Mouse (Mus musculus) brain, embryonic 14.5 days (tissue): ENCODE measurements around the gene Hsd3b4. TPM values are rescaled to one million over a fixed set of nuclear protein-coding genes. Genes with fewer than 3 reads are reported as not detected.
"Not testable (repeated sequence)": the region's sequence is repeated elsewhere in the genome, so short reads cannot be mapped to it uniquely, and the experiment has no call there.

ENCODE experiments used
- DNase-seq: peaks from one replicate; pipeline ENCODE4 v3.0.0-alpha.2; 2011; ENCODE audit warnings: low read depth
- polyA plus RNA-seq: library from polyadenylated mRNA; depleted of rRNA; stranded (reverse); fragments of >200 nt; gene quantifications from 2 replicates; pipeline ENCODE4 v1.2.3, GENCODE M21; 2012; rRNA removed

The Hsd3b4 gene
- not detected in 2 replicates for polyA plus RNA-seq

- not testable (repeated sequence) for DNase-seq
Measured at GRCm38 (mm10) chr3:98510414-98510813, at the start of gene Hsd3b4. Gene Hsd3b4, minus strand, starts transcription at chr3:98510514.

DNA sequence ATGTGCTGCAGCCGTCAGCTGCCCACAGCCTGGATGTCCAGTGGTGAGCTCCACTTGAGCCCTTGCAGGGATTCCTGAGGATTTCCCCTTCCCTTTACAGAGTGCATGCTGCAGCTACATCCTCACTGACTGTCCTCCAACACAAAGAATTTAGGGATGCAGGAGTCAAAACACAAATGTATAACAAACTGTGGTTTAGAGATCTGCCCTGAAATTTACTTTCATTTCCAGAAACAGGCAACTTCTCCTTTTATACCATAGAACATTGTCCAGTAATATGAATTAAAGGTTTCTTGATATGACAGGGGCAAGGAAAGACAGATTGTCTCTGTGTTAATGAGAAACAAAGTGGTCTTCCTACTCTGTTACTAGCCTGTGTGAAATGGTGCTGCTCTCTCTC lies 40.5 kb upstream of the Hsd3b4 start:
- not testable (repeated sequence) for DNase-seq

DNA sequence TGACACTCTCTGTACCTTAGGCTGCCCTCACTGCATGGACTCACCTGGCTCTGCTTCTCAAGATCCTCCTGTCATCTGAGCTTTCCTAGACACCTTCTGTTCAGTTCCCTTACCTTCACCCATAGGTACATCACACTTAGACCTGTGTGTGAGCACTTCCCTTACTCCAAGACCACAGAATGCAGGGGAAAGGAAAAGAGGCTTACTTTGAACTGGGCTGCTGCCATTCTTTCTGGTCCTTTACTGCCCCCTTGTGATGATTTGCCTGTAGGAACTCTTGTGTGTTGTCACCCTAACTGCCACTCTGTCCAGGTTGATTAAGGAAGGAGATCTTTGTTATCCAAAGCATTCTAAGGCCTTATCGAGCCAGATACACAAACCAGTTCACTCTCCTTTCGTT lies 39.9 kb upstream of the Hsd3b4 start:
- not testable (repeated sequence) for DNase-seq

- not testable (repeated sequence) for DNase-seq
Measured at GRCm38 (mm10) chr3:98548495-98548894, 38.2 kb upstream of the Hsd3b4 start.

GRCm38 (mm10) chr3:98547641-98548040 lies 37.3 kb upstream of the Hsd3b4 start:
- not testable (repeated sequence) for DNase-seq

GRCm38 (mm10) chr3:98524978-98525377 lies 14.7 kb upstream of the Hsd3b4 start:
- DNase-seq, result not testable (repeated sequence)

GRCm38 (mm10) chr3:98524552-98524951 lies 14.2 kb upstream of the Hsd3b4 start:
- DNase-seq, result not testable (repeated sequence)

- not testable (repeated sequence) for DNase-seq
Measured at GRCm38 (mm10) chr3:98522779-98523178, 12.5 kb upstream of the Hsd3b4 start.

- not testable (repeated sequence) for DNase-seq
Measured at GRCm38 (mm10) chr3:98507229-98507628, 3.1 kb downstream of the Hsd3b4 start.

GRCm38 (mm10) chr3:98497401-98497800 lies 12.9 kb downstream of the Hsd3b4 start:
- not testable (repeated sequence) for DNase-seq

GRCm38 (mm10) chr3:98496762-98497161 lies 13.6 kb downstream of the Hsd3b4 start:
- DNase-seq, result not testable (repeated sequence)

GRCm38 (mm10) chr3:98495055-98495454 lies 15.3 kb downstream of the Hsd3b4 start:
- not testable (repeated sequence) for DNase-seq

DNA sequence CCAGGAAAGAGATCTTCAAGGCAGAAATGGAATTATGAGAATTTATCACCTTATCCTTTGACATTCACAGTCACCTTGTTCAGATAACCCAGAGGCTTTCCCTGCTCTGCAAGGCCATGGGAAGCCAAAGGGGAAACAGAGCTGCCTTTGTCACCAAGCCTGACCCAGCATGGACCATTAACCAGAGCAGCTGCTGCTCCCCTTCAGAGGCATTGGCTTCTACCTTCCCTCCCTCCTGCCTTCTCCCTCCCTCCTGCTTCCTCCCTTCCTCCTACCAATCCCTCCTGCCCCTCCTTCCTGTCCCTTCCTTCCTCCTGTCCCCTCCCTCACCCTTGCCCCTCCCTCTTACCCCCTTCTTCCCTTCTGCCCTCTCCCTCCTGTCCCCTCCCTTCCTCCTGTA lies 16.1 kb downstream of the Hsd3b4 start:
- not testable (repeated sequence) for DNase-seq

GRCm38 (mm10) chr3:98471499-98471898 lies 38.8 kb downstream of the Hsd3b4 start:
- DNase-seq, result not testable (repeated sequence)

DNA sequence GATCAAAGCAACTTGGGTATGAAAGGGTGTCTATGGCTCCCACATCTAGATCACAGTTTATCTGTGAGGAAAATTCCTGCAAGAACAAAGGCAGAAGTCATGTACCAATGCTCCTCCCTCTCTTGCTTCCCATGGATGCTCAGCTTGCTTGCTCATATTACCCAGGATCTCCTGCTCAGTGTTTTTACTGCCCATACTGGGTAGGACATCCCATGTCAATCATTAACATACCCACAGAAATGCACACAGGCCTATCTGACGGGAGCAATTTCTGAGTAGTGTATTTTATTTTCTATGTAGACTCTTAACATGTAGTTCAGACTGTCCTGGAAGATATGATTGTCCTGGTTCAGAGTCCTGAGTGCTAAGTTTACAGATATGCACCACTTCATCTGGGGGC lies 39.3 kb downstream of the Hsd3b4 start:
- not testable (repeated sequence) for DNase-seq

DNA sequence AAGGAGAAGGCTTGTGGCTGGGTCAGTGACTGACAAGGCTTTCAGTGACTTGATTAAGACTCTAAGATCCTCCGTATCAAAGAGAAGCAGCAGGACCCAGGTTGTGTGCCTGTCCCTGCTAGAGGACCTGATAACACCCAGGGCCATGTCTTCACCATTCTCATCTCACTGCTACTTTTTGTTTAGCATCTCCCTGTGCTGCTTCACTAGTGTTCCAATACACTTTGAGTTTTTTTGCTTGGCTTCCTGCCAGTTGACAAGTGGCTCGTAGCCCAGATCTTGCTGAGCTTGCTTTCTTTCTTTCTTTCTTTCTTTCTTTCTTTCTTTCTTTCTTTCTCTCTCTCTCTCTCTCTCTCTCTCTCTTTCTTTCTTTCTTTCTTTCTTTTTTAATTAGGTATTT lies 41.0 kb downstream of the Hsd3b4 start:
- DNase-seq, result not testable (repeated sequence)

DNA sequence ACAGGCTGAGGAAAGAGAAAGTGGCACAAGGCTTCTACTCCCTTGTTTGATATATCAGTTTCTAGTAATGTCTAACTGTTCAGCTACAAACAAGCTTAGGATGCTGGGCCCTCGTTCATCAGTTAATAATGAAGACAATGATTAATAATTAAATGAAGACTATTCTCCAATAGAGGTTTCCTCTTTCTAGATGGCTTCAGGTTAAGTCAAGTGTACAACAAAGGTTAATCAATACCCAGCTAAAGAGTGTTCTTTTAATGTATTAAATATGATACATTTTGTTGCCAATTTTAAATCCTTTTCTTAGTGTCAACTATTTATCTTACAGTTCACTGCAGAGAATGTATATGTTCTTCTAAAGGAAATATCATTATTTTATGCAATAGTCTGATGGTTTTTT lies 53.3 kb downstream of the Hsd3b4 start, which contains the start of gene Gm4450:
Gene Gm4450 (minus strand): TSS at position 101 of the 400 bp plus-strand sequence.
- DNase-seq, result not testable (repeated sequence)

- not testable (repeated sequence) for DNase-seq
Measured at GRCm38 (mm10) chr3:98453786-98454185, 56.5 kb downstream of the Hsd3b4 start.

Other genes with a start within 250 kb of the Hsd3b4 start
- gene Hmgcs2, start 230.1 kb downstream of the Hsd3b4 start, polyA plus RNA-seq, result 5.3 and 9.4 TPM in 2 replicates
- 119 and 137 TPM in 2 replicates for gene Phgdh, start 170.5 kb downstream of the Hsd3b4 start, polyA plus RNA-seq
- gene Zfp697, start 128.1 kb downstream of the Hsd3b4 start, polyA plus RNA-seq, result 16.6 and 27.2 TPM in 2 replicates
- gene Gm4450, start 53.4 kb downstream of the Hsd3b4 start, polyA plus RNA-seq, result not detected in 2 replicates
- gene Gm10681, start 78.3 kb upstream of the Hsd3b4 start, polyA plus RNA-seq, result not detected in 2 replicates
- gene Hsd3b5, start 119.7 kb upstream of the Hsd3b4 start, polyA plus RNA-seq, result not detected in 2 replicates
- gene Hsd3b2, start 214.0 kb upstream of the Hsd3b4 start, polyA plus RNA-seq, result 0.08 TPM in 1 of 2 replicates, not detected in the other